Mouse (Mus musculus) layer of hippocampus, adult 9-11 months (tissue): ENCODE results near the gene Pramef8.
"Not testable (repeated sequence)": the region's sequence is repeated elsewhere in the genome, so short reads cannot be mapped to it uniquely, and the experiment has no call there.

Experiments
- DNase-seq: peaks from one replicate; pipeline ENCODE4 v3.0.0; 2022

Pramef8 gene

DNA sequence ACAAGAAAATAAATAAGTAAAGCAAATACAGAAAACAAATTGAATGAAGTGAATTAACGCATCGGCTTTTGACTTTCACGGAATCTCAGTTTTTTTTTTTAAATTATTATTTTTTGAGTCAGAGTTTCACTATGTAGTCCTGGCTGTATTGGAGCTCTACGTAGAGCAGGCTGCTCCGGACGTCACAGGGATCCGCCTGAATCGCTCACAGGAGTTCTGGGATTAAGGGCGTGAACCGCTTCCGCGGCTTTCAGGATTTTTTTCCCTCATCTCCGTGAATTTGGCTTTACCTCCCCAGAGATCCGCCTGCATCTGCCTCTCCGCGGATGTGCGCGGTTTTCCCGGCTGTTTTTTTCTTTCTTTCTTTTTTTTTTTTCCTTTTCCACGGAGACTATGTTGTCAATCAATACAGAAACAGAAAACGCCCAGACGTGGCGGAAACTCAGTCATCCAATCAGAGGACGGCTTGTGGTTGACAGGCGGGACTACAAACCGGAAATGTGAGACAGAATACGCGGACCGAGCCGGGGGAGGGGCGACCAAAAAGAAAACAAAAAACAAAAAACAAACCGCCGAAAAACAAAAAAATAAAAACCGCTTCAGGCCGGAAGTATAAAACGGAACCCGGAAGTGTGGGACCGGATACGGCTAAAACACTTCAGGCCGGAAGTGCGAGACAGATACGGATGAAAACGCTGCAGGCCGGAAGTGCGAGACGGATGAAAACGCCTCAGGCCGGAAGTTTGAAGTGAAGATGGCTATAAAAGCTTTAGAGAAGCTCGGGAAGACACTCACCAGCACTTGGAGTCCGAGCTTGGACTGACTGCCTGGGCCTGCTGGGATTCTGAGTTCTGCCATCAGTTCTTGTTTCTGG, at the start of gene Pramef8:
Gene Pramef8, plus strand, starts transcription at position 208 of the 874 bp plus-strand sequence.
- peak; percentile 94 for DNase-seq

- DNase-seq, result no peak
Measured at GRCm38 (mm10) chr4:143366415-143367041, 45.7 kb upstream of the Pramef8 start.

- DNase-seq, result no peak
Measured at GRCm38 (mm10) chr4:143379480-143379879, 32.7 kb upstream of the Pramef8 start.

- peak; percentile 17 for DNase-seq
Measured at GRCm38 (mm10) chr4:143379931-143380715, 32.1 kb upstream of the Pramef8 start.

- DNase-seq, result no peak
Measured at GRCm38 (mm10) chr4:143380716-143381004, 31.6 kb upstream of the Pramef8 start.

GRCm38 (mm10) chr4:143382163-143382562, 30.1 kb upstream of the Pramef8 start:
- no peak for DNase-seq

- DNase-seq, result no peak
Measured at GRCm38 (mm10) chr4:143383646-143384045, 28.6 kb upstream of the Pramef8 start.

GRCm38 (mm10) chr4:143388955-143389702, 23.1 kb upstream of the Pramef8 start:
- DNase-seq, result peak; percentile 10

GRCm38 (mm10) chr4:143394181-143394580, 18.0 kb upstream of the Pramef8 start, which contains the start of gene Pramel1:
Gene Pramel1 (plus strand): TSS chr4:143394428.
- DNase-seq, result no peak

DNA sequence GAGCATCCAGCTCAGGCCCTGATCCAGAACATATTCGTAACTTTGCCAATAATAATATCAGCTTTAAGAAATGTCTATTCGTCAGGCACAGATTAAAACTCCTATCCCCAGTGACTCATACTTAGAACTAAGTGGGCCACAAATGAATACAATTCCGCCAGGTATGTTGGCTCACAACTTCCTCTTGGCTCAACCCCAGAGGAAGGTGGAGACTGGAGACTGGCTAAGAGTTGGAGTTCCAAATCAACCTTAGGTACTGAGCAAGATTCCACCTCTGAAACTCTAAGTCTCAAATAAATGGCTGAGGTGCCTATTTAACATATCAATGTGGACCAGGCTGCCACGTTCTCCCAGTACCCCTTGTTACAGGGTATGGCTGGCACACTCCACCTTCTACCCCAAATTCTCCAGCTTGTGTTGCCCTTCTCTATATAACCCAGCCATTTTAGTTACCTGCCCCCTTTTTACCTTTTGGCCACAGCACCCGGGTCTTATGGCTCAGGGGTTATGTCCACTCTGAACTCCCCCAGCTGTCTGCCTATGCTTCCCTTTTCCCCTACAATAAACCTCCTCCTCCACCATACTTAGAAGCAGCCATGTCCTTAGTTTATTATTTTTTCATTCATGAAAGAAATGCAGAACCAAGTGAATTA, 534 bp upstream of the Pramef8 start:
- peak; percentile 13 for DNase-seq

DNA sequence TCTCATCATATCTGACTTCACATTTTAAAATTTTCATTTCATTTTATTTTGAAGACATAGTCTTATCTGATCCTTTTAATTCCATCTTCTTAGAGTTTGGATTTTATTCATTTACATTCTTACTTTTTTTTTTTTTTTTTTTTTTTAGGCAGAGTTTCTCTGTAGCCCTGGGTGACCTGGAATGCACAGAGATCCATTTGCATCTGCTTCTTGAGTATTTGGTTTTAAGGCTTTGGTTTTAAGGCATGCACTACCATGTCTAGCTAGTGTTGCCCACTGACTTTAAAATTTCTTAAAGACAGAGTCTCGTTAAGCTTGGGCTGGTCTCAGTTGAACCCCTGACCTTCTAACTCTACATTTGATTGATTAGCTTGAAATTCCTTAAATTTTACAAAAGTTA, 1.4 kb downstream of the Pramef8 start:
- no peak for DNase-seq

- DNase-seq, result no peak
Measured at GRCm38 (mm10) chr4:143414121-143414520, 1.9 kb downstream of the Pramef8 start.

GRCm38 (mm10) chr4:143426770-143427169, 14.5 kb downstream of the Pramef8 start:
- DNase-seq, result not testable (repeated sequence)

GRCm38 (mm10) chr4:143450224-143450623, 38.0 kb downstream of the Pramef8 start, which contains the start of gene Oog4:
Gene Oog4 (minus strand): TSS chr4:143450324.
- DNase-seq, result no peak
